Mouse (Mus musculus) urinary bladder, postnatal 25 days (tissue): ENCODE data around the gene Ucp3.
"Not testable (repeated sequence)": the region's sequence is repeated elsewhere in the genome, so short reads cannot be mapped to it uniquely, and the experiment has no call there.

Experiments used
- DNase-seq: peaks from one replicate; pipeline ENCODE4 v3.0.0; 2022; ENCODE audit warnings: low spot score

Gene Ucp3

GRCm38 (mm10) chr7:100473846-100474454, 1.2 kb downstream of the Ucp3 start:
- no peak for DNase-seq

- DNase-seq: peak; percentile 51
Measured at GRCm38 (mm10) chr7:100474680-100475079, 1.9 kb downstream of the Ucp3 start.

DNA sequence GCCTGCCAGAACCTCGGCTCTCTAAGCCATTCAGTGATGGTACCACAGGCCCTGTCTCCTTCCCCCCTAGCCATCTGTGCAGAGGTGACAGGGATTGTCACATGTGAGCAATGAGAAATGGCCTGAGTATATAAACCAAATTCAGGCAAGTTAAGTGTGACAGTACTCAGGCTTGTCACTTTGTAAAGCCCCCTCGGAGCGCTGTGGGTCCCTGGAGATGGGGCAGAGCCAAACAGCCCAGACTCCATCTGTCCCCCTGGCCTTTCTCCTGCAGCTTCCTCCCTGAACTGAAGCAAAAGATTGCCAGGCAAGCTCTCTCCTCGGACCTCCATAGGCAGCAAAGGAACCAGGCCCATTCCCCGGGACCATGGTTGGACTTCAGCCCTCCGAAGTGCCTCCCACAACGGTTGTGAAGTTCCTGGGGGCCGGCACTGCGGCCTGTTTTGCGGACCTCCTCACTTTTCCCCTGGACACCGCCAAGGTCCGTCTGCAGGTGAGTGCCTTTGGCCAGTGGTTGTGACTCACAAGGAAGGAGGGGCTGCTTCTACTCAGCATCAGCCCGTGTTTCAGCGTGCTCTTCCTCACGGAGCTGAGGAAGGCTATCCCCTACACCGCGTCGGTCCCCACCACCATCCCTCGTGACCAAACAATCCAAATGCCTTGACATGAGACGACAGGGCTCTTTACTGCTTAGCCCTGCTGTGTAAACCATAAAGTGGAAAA, 6.5 kb downstream of the Ucp3 start:
- DNase-seq: no peak

DNA sequence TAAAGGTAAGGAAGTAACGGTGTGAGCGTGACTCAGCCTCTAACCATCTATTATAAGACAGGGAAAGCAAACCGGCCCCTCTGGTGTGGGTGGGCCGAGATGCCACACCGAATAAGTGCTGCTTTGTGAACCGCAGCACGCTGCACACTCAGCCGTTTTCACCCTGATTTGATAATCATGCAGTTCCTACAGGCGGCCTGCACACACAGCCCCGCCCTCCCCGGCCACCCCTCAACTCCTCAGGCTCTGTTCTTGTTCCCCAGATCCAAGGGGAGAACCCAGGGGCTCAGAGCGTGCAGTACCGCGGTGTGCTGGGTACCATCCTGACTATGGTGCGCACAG, 7.0 kb downstream of the Ucp3 start:
- DNase-seq: no peak

DNA sequence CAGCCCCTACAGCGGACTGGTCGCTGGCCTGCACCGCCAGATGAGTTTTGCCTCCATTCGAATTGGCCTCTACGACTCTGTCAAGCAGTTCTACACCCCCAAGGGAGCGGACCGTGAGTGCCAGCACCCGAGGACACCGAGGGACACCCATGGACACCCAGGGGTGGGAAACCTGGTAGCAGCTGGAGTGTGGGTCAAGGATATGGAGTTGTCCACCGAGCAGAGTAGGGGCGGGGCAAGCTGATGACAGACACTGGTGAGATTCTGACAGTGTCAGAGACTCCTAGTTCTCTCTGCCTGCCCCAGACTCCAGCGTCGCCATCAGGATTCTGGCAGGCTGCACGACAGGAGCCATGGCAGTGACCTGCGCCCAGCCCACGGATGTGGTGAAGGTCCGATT, 7.4 kb downstream of the Ucp3 start:
- no peak for DNase-seq

DNA sequence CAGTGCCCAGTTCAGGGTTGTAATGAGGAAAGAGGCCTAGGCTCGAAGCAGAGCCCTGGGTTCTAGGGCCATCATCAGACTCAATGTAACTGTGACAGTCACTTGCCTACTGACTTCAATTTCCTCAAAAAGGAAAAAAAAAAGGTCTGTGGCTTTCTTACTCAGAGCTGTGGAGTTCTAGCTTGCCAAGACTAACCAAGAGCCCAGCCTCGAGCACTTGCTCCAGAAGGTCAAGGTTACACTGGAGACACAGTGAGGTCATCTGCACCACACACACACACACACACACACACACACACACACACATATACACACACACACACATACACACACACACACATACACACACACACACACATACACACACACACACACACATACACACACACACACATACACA, 9.3 kb downstream of the Ucp3 start:
- not testable (repeated sequence) for DNase-seq

- no peak for DNase-seq
Measured at GRCm38 (mm10) chr7:100484493-100484892, 11.7 kb downstream of the Ucp3 start.

- no peak for DNase-seq
Measured at GRCm38 (mm10) chr7:100487301-100487700, 14.5 kb downstream of the Ucp3 start.

- DNase-seq: no peak
Measured at GRCm38 (mm10) chr7:100488474-100489048, 15.8 kb downstream of the Ucp3 start.

DNA sequence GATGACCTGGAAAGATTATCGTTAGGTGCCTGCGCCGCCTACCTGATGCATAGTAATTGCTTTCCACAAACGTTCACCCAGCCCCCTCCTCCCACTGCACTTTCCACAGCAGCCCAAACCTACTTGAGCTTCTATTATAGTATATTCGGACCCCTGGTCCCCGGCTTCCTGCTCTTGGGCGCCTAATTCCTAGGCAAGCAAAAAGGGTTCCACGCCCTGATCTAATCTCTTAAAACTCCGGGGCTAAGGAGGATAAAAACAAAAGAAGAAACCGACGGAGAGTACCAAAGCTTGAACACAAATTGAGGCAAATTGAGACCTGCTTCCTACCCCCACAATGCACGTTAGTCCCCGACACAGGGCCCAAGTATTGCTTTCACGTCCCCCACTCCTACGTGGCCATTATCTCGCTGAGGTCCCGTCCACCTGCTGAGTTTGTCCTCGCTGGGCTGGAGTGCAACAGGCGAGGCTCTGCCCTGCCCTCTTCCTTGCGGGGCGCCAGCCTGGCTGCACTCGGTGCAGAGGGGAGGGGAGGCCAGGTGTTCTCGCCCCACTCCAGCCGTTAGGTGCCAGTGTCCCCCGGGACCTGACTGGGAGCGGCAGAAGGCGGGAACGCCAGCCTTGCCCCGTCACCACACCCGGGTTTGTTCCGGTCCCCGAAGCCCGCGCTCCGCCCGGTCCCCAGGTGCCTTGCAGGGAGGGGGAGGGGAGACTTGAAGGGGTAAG, 19.8 kb downstream of the Ucp3 start:
- no peak for DNase-seq

- peak; percentile 88 for DNase-seq
Measured at GRCm38 (mm10) chr7:100493117-100493483, 20.3 kb downstream of the Ucp3 start, which contains the start of gene Ucp2. TSS of gene Ucp2 (plus strand) at chr7:100493337.

DNA sequence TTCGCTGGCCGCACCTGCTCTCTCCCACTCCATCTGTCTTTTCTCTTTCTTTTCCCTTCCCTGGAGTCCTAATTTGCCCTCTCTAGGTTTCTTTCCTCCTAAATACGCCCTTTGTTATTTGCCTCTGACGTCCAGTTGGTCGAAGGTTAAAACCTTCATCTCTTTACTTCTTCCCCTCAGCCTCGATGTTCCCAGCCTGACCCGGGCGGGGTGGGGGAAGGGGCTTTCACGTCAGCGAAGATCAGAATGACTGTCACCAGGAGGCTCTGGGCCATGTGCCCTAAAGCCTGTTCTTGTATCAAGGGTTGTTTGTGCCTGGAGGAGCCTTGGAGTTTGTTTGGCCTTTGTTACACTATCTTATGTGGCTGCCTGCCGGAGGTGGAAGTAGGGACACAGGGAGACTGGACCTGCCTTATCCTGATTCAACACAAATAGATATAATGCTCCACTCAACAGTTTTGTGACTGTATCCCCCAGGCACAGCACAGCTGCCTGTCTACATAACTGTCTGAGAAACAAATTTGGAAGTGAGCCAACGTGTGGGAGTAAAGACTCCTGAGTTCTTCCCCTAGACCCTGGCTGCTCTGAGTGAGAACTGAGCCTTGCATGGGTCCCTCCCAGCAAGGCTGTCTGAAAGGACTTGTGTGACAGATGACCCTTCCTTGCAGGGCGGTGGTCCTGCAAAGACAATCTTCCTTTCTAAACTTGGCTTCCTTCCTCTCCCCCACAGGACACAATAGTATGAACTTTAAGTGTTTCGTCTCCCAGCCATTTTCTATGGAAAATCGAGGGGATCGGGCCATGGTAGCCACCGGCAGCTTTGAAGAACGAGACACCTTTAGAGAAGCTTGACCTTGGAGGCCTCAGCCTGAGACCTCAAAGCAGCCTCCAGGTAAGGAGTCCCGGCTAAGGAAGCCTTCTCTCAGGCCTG, 21.0 kb downstream of the Ucp3 start:
- DNase-seq: no peak

- DNase-seq: no peak
Measured at GRCm38 (mm10) chr7:100494415-100494831, 21.6 kb downstream of the Ucp3 start.

GRCm38 (mm10) chr7:100495042-100495441, 22.3 kb downstream of the Ucp3 start:
- no peak for DNase-seq

GRCm38 (mm10) chr7:100495581-100496251, 22.9 kb downstream of the Ucp3 start:
- DNase-seq: peak; percentile 43

DNA sequence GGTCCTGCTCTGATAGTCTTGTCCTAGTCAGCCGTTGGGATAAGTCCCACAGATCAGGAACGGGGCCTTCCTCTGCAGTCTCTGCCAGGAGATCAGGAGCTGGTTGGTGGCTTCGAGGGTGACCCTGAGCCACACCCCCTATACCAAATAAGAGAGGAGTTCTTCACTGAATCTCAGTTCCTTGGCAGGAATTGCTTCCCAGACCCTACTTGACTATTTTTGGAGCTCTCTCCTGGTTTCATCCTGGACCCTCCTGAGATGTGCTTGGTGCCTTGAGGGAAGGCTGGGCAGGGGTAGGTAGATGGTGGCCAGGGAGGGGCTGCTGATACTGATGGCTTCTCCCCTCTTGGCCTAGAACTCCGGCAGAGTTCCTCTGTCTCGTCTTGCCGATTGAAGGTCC, 23.6 kb downstream of the Ucp3 start:
- no peak for DNase-seq

DNA sequence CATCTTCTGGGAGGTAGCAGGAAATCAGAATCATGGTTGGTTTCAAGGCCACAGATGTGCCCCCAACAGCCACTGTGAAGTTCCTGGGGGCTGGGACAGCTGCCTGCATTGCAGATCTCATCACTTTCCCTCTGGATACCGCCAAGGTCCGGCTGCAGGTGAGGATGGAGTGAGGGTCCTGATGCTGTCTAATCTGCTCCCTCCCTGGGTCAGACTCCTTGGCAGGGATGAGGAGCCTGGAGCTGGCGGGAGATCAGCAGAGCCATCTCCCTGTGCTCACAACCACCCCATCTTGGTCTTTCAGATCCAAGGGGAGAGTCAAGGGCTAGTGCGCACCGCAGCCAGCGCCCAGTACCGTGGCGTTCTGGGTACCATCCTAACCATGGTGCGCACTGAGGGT, 24.0 kb downstream of the Ucp3 start:
- no peak for DNase-seq

GRCm38 (mm10) chr7:100497402-100497801, 24.6 kb downstream of the Ucp3 start:
- no peak for DNase-seq

- DNase-seq: no peak
Measured at GRCm38 (mm10) chr7:100497982-100498381, 25.2 kb downstream of the Ucp3 start.

GRCm38 (mm10) chr7:100499465-100499864, 26.7 kb downstream of the Ucp3 start:
- no peak for DNase-seq

DNA sequence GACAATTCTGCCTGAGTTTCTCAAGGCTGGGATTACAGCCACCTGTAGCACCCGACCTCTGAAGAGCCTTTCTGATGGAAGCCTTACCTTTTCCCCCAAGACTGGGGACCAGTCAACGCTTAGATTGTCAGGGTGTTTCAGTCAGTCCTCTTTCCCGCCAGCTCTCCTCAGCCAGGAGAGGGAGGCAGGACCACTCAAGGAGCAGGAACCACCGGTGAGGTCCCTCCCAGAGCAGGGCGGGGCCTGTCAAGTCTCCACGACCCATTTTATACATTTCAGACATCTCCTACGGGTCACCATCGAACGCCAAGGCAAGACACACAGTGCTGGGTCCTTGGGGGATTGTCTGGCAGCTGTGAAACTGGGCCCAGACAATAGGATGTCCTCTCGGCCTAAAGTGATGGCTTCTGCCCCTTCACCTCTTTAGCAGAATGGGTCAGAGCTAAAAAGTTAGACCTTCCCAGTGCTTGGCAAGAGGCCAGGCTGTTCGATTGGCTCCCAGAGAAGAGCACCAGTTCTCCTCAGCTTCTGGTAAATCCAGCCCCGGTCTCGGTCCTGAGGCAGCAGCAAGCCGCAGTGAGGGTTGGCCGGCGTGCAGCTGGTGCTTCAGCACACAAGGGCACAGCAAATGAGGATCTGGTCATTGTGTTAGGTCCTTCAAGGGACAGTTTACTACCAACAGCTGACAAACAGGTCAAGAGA, 27.6 kb downstream of the Ucp3 start:
- DNase-seq: no peak
